Comparison of ENCODE assay signal across 10 mouse cellular contexts in genomic region chr5:69704261-69705167, GRCm38 (mm10).
DNase-seq lines count a peak whose midpoint lies in the region; ATAC-seq and TF ChIP-seq lines count a peak whose summit lies in the region.
"Had no signal": no experiment of that assay in that cellular context is flagged by ENCODE, and none has a peak within 500 bp of the region (broad histone marks: within the 10 kb centered on the region; RNA-seq: fewer than 3 reads in every experiment).

No protein-coding gene starts in this region.

- no peak overlapping the region for H3K9ac ChIP-seq in forebrain, embryonic 11.5 days (ENCODE audit: low read length)
- no peak overlapping the region for H3K9ac ChIP-seq in CH12.LX (ENCODE audit: insufficient read depth, low read depth)
- H3K9ac ChIP-seq in embryonic facial prominence, embryonic 11.5 days (replicated peaks; ENCODE audit: low read length), result no peak overlapping the region
- H3K9ac ChIP-seq: liver, embryonic 15.5 days had no signal

- H3K4me2 ChIP-seq in forebrain, embryonic 11.5 days (ENCODE audit: low read depth, low read length, severe bottlenecking), result no peak overlapping the region
- no peak overlapping the region for H3K4me2 ChIP-seq in CH12.LX (ENCODE audit: insufficient read depth, low read depth, poor library complexity, severe bottlenecking)
- H3K4me2 ChIP-seq in embryonic facial prominence, embryonic 11.5 days (ENCODE audit: low read depth, low read length), result no peak overlapping the region
- H3K4me2 ChIP-seq: liver, embryonic 15.5 days had no signal

- in situ Hi-C loops in CH12.LX (cut with MboI; ENCODE audit: low pct_ligation_motif_present, low pct_unique_long_range_greater_than_20kb, low sequenced_read_pairs), result no loop called here

- WGBS in forebrain, embryonic 11.5 days, result 62% methylated on average over 2 of the region's 2 CpGs
- 69% methylated on average over 2 of the region's 2 CpGs for WGBS in forebrain, embryonic 10.5 days
- WGBS in embryonic facial prominence, embryonic 11.5 days, result 72% methylated on average over 2 of the region's 2 CpGs

- TF ChIP-seq RAD21 in CH12.LX (IDR thresholded peaks at IDR 0.05; ENCODE audit: low read depth, low read length), result peak; percentile 10

- no peaks in the 10 kb centered on the region for H3K36me3 ChIP-seq in forebrain, embryonic 11.5 days (ENCODE audit: control insufficient read depth, insufficient read depth, low read length)
- no peaks in the 10 kb centered on the region for H3K36me3 ChIP-seq in forebrain, embryonic 10.5 days (replicated peaks)
- no peaks in the 10 kb centered on the region for H3K36me3 ChIP-seq in CH12.LX (replicated peaks in 1 of 2; ENCODE audit: control insufficient read depth in 1 of 2, insufficient read depth in 1 of 2, low read length in 1 of 2)
- H3K36me3 ChIP-seq in embryonic facial prominence, embryonic 11.5 days (replicated peaks; ENCODE audit: control insufficient read depth, insufficient read depth, low read depth, low read length), result no peaks in the 10 kb centered on the region
- H3K36me3 ChIP-seq: G1E; liver, embryonic 15.5 days had no signal

- dilution Hi-C loops in CH12.LX (cut with MboI; ENCODE audit: extremely low pct_ligation_motif_present, extremely low pct_unique_long_range_greater_than_20kb, low sequenced_read_pairs), result no loop called here

- peak; percentile 71 for ATAC-seq in forebrain, embryonic 11.5 days (replicated peaks; ENCODE audit: low FRiP score)
- no peak for ATAC-seq in embryonic facial prominence, embryonic 11.5 days (replicated peaks; ENCODE audit: insufficient number of reproducible peaks, low FRiP score, low TSS enrichment, low read depth)

- no peak overlapping the region for H3K4me3 ChIP-seq in forebrain, embryonic 11.5 days (ENCODE audit: low read depth, low read length)
- no peak overlapping the region for H3K4me3 ChIP-seq in forebrain, embryonic 10.5 days
- H3K4me3 ChIP-seq in CH12.LX (replicated peaks in 1 of 3; ENCODE audit: low read depth in 2 of 3, low read length in 2 of 3, poor library complexity in 1 of 3), result no peak overlapping the region
- H3K4me3 ChIP-seq in embryonic facial prominence, embryonic 11.5 days (ENCODE audit: low read depth, low read length), result no peak overlapping the region
- H3K4me3 ChIP-seq: liver, embryonic 15.5 days had no signal

- H3K27ac ChIP-seq in forebrain, embryonic 11.5 days (ENCODE audit: low read depth, low read length), result no peak overlapping the region
- no peak overlapping the region for H3K27ac ChIP-seq in forebrain, embryonic 10.5 days
- no peak overlapping the region for H3K27ac ChIP-seq in CH12.LX (ENCODE audit: insufficient read depth, low read depth)
- H3K27ac ChIP-seq in embryonic facial prominence, embryonic 11.5 days (replicated peaks; ENCODE audit: low read depth, low read length), result no peak overlapping the region
- H3K27ac ChIP-seq: liver, embryonic 15.5 days had no signal

- no peaks in the 10 kb centered on the region for H3K27me3 ChIP-seq in forebrain, embryonic 11.5 days (ENCODE audit: control insufficient read depth, insufficient read depth, low read length)
- no peaks in the 10 kb centered on the region for H3K27me3 ChIP-seq in forebrain, embryonic 10.5 days (ENCODE audit: poor library complexity, severe bottlenecking)
- H3K27me3 ChIP-seq in CH12.LX (replicated peaks), result no peaks in the 10 kb centered on the region
- H3K27me3 ChIP-seq in embryonic facial prominence, embryonic 11.5 days (ENCODE audit: control insufficient read depth, insufficient read depth, low read length), result no peaks in the 10 kb centered on the region
- H3K27me3 ChIP-seq: liver, embryonic 15.5 days had no signal

- H3K4me1 ChIP-seq in forebrain, embryonic 11.5 days (replicated peaks; ENCODE audit: control insufficient read depth, insufficient read depth, low read length), result no peaks in the 10 kb centered on the region
- H3K4me1 ChIP-seq in forebrain, embryonic 10.5 days, result no peaks in the 10 kb centered on the region
- no peaks in the 10 kb centered on the region for H3K4me1 ChIP-seq in CH12.LX (ENCODE audit: control insufficient read depth in 1 of 2, insufficient read depth in 2 of 2)
- no peaks in the 10 kb centered on the region for H3K4me1 ChIP-seq in embryonic facial prominence, embryonic 11.5 days (ENCODE audit: control insufficient read depth, insufficient read depth, low read length)
- H3K4me1 ChIP-seq: liver, embryonic 15.5 days had no signal

- TF ChIP-seq POLR2A in CH12.LX (IDR thresholded peaks at IDR 0.05; ENCODE audit: low read depth, low read length), result no peak

- H3K9me3 ChIP-seq in forebrain, embryonic 11.5 days (ENCODE audit: control insufficient read depth, low read length), result no peaks in the 10 kb centered on the region
- no peaks in the 10 kb centered on the region for H3K9me3 ChIP-seq in forebrain, embryonic 10.5 days
- no peaks in the 10 kb centered on the region for H3K9me3 ChIP-seq in CH12.LX (replicated peaks; ENCODE audit: low read length)
- no peaks in the 10 kb centered on the region for H3K9me3 ChIP-seq in embryonic facial prominence, embryonic 11.5 days (replicated peaks; ENCODE audit: control insufficient read depth, low read length)
- H3K9me3 ChIP-seq: G1E; liver, embryonic 15.5 days had no signal

- H3K79me2 ChIP-seq in CH12.LX (replicated peaks; ENCODE audit: control insufficient read depth, extremely low read depth, insufficient read depth, poor library complexity, severe bottlenecking), result no peaks in the 10 kb centered on the region

- no peak for DNase-seq in forebrain, embryonic 11.5 days (ENCODE audit: low spot score)
- DNase-seq in forebrain, embryonic 10.5 days (ENCODE audit: extremely low spot score, low spot score), result no peak
- peak; percentile 0 for DNase-seq in CH12.LX (ENCODE audit: extremely low read depth)
- peak; percentile 63 for DNase-seq in embryonic facial prominence, embryonic 11.5 days (ENCODE audit: low spot score)
- DNase-seq in layer of hippocampus, adult 9-11 months, result peak; percentile 3
- peak; percentile 15 for DNase-seq in right cerebral cortex, postnatal 4 days
- no peak for DNase-seq in cerebellum, adult 8-10 months
- DNase-seq in urinary bladder, adult 2 months (ENCODE audit: low spot score), result no peak

- no peak for TF ChIP-seq CTCF in CH12.LX (conservative IDR thresholded peaks at IDR 0.05 in 1 of 2, IDR thresholded peaks at IDR 0.05 in 1 of 2; ENCODE audit: low read depth in 2 of 2, low read length in 2 of 2)

- TF ChIP-seq EP300 in CH12.LX (IDR thresholded peaks at IDR 0.05; ENCODE audit: low read length), result no peak

TF ChIP-seq in CH12.LX, 34 proteins besides CTCF, POLR2A, EP300 and RAD21:
- TF ChIP-seq RCOR1 (conservative IDR thresholded peaks at IDR 0.05; ENCODE audit: low read depth, low read length), result no peak
- TF ChIP-seq JUN (IDR thresholded peaks at IDR 0.05; ENCODE audit: insufficient read depth, low read depth, low read length), result no peak
- TF ChIP-seq TCF12 (IDR thresholded peaks at IDR 0.05; ENCODE audit: low read depth, low read length), result no peak
- TF ChIP-seq ZMIZ1 (IDR thresholded peaks at IDR 0.05; ENCODE audit: low read depth, low read length), result no peak
- TF ChIP-seq MAZ (IDR thresholded peaks at IDR 0.05; ENCODE audit: low read depth, low read length), result no peak
- TF ChIP-seq ZNF384 (IDR thresholded peaks at IDR 0.05; ENCODE audit: low read depth, low read length), result no peak
- TF ChIP-seq BHLHE40 (IDR thresholded peaks at IDR 0.05; ENCODE audit: low read depth, low read length), result no peak
- TF ChIP-seq SMC3 (IDR thresholded peaks at IDR 0.05; ENCODE audit: low read depth, low read length), result no peak
- no peak for TF ChIP-seq GABPA (IDR thresholded peaks at IDR 0.05; ENCODE audit: insufficient replicate concordance, low read depth, low read length)
- TF ChIP-seq ZKSCAN1 (IDR thresholded peaks at IDR 0.05; ENCODE audit: borderline replicate concordance, low read depth, low read length), result no peak
- TF ChIP-seq USF2 (conservative IDR thresholded peaks at IDR 0.05; ENCODE audit: low read depth, low read length), result no peak
- no peak for TF ChIP-seq HCFC1 (IDR thresholded peaks at IDR 0.05; ENCODE audit: low read depth, low read length)
- no peak for TF ChIP-seq IRF4 (IDR thresholded peaks at IDR 0.05; ENCODE audit: low read depth, low read length)
- no peak for TF ChIP-seq NRF1 (IDR thresholded peaks at IDR 0.05; ENCODE audit: low read depth, low read length)
- no peak for TF ChIP-seq POLR2AphosphoS2 (IDR thresholded peaks at IDR 0.05; ENCODE audit: low read depth, low read length)
- TF ChIP-seq MAFK (IDR thresholded peaks at IDR 0.05; ENCODE audit: insufficient replicate concordance, low read length), result no peak
TF ChIP-seq in CH12.LX: peak in this region for 0.

Comparison
In these comparisons a context has a peak if more than half of its experiments do, and no peak if none do; other contexts are left out.
1. DNase-seq: peak in CH12.LX (single experiment), embryonic facial prominence, embryonic 11.5 days (single experiment), layer of hippocampus, adult 9-11 months (single experiment) and right cerebral cortex, postnatal 4 days (single experiment); none in forebrain, embryonic 11.5 days (single experiment), forebrain, embryonic 10.5 days (single experiment), cerebellum, adult 8-10 months (single experiment) and urinary bladder, adult 2 months (single experiment).